Mouse (Mus musculus) myocyte (in vitro differentiated cells): ENCODE results near the gene En2.

Experiments used
- CEBPB ChIP-seq: IDR thresholded peaks from 2 replicates; pipeline ENCODE4 v1.6.1; 2011; ENCODE audit warnings: mild to moderate bottlenecking, moderate library complexity; ENCODE audit not compliant: poor library complexity, insufficient read depth, severe bottlenecking
- E2F4 ChIP-seq: IDR thresholded peaks from one replicate; pipeline ENCODE4 v1.6.1; 2011; ENCODE audit warnings: mild to moderate bottlenecking, control low read depth, moderate library complexity; ENCODE audit not compliant: insufficient read depth
- MAX ChIP-seq: IDR thresholded peaks from one replicate; pipeline ENCODE4 v1.6.1; 2011; ENCODE audit warnings: low read depth, mild to moderate bottlenecking, control low read depth
- MYOD1 ChIP-seq, 3 experiments: IDR thresholded peaks; one replicate each; pipeline ENCODE4 v1.6.1; 2011; ENCODE audit warnings: control low read depth in 2 of 3, low read depth in 2 of 3, mild to moderate bottlenecking in 2 of 3, moderate library complexity in 1 of 3; ENCODE audit not compliant: insufficient read length in 2 of 3, control insufficient read depth in 1 of 3
- MYOG ChIP-seq, 3 experiments: IDR thresholded peaks; one replicate each; pipeline ENCODE4 v1.6.1; 2011; ENCODE audit warnings: control low read depth in 2 of 3, low read depth in 2 of 3, mild to moderate bottlenecking in 2 of 3; ENCODE audit not compliant: insufficient read length in 2 of 3, control insufficient read depth in 1 of 3, insufficient read depth in 1 of 3
- POLR2A ChIP-seq: IDR thresholded peaks from one replicate; pipeline ENCODE4 v1.6.1; 2011; ENCODE audit warnings: low read depth, mild to moderate bottlenecking, control low read depth, moderate library complexity; ENCODE audit not compliant: insufficient read length
- POLR2AphosphoS2 ChIP-seq: IDR thresholded peaks from one replicate; pipeline ENCODE4 v1.6.1; 2011; ENCODE audit warnings: low read depth, control low read depth; ENCODE audit not compliant: insufficient read length
- SRF ChIP-seq: IDR thresholded peaks from one replicate; pipeline ENCODE4 v1.6.1; 2011; ENCODE audit warnings: low read depth; ENCODE audit not compliant: control insufficient read depth, insufficient read length
- TCF12 ChIP-seq: IDR thresholded peaks from one replicate; pipeline ENCODE4 v1.6.1; 2011; ENCODE audit warnings: mild to moderate bottlenecking, control low read depth; ENCODE audit not compliant: poor library complexity, insufficient read depth, severe bottlenecking
- USF1 ChIP-seq: IDR thresholded peaks from one replicate; pipeline ENCODE4 v1.6.1; 2011; ENCODE audit warnings: low read depth, mild to moderate bottlenecking, control low read depth, moderate library complexity

- TF ChIP-seq POLR2A (no peak), TCF12 (no peak), E2F4 (no peak), MAX (no peak), USF1 (no peak), POLR2AphosphoS2 (no peak), MYOD1 (IDR thresholded peaks at IDR 0.05; ENCODE audit: control insufficient read depth in 1 of 3, insufficient read length in 2 of 3, low read depth in 2 of 3) (no peak), MYOG (IDR thresholded peaks at IDR 0.05; ENCODE audit: control insufficient read depth in 1 of 3, insufficient read depth in 1 of 3, insufficient read length in 2 of 3, low read depth in 2 of 3) (no peak), SRF (no peak), CEBPB (no peak)
Observed at GRCm38 (mm10) chr5:28168253-28169165, 3.0 kb downstream of the En2 start.
